Mouse (Mus musculus): ENCODE measurements around the gene Zfp691. TPM values are rescaled to one million over a fixed set of nuclear protein-coding genes. Genes with fewer than 3 reads are reported as not detected.

Gene Zfp691
- 1 to 10 TPM; 3.5 to 4.8 TPM for polyA plus RNA-seq (2017; shearing (Covaris generic))

DNA sequence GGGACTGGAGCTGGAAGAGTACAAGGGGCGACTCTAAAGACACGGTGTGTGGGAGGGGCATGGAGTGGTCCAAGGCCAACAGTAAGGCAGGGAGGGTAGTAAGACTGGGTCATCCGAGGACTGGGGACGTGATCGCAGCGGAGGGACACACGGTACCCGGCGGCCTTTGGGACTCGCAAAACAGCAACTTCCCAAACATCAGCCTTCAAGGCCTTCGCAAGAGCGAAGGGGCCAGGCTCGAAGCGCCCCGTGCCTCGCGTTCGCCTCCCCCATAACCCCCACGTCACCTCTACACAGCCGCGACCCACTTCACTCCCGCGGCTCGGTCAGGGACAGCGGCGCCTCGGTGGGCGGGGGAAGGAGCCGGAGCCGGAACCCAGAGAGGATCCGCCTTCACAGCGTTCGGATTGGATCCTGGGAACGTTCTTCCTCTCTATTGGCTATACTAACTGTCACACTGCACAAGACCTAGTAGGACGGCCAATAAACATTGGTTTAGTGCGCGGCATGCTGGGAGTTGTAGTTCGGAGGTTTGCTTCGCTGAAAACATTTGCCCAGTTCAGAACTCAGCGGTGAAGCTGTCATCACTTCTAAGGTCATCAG, at the start of gene Zfp691:
Zfp691 (minus strand) TSS at position 345 of the 603 bp plus-strand sequence.
- ATAC-seq = peak; percentile 100

DNA sequence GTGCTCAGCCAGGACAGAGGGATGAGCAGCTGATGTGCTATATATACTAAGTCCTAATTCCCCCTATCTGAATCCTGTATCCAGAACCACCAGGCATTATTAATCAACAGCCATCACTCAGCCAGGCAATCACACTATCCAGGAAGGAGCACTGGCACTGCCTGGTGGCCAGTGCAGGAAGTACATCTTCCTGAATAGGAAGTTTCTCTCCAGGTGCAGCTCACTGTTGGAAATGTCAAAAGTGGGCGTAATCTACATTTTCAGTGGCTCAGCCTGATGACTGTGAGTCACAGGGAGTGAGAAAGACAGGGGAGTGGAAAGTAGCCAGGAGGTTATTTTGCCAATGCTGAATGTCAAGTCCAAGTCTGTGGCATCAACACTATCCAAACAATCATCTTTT, 49.7 kb upstream of the Zfp691 start:
- ATAC-seq = peak; percentile 80

DNA sequence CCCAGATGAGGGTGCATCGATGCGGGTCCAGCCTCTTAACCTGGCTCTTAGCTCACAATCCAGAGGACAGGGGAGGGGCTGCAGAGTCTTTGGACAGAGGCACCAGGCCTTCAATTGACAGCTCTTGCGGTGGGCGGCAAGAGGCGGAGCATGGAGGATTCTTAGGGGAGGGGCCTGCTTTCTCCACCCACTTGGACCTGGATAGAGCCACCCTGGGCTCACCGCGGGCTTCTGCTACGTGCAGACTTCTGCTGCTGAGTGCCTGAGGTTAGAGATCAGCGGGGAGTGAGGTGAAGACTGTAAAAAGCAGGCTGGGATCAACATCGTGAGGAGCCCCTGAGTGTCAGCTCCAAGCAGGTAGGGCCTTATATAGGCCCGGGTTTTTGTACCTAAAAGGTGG, 44.2 kb upstream of the Zfp691 start, which contains the start of gene Tmem269:
Tmem269 (minus strand) TSS at position 49 of the 400 bp plus-strand sequence.
- no peak for ATAC-seq

DNA sequence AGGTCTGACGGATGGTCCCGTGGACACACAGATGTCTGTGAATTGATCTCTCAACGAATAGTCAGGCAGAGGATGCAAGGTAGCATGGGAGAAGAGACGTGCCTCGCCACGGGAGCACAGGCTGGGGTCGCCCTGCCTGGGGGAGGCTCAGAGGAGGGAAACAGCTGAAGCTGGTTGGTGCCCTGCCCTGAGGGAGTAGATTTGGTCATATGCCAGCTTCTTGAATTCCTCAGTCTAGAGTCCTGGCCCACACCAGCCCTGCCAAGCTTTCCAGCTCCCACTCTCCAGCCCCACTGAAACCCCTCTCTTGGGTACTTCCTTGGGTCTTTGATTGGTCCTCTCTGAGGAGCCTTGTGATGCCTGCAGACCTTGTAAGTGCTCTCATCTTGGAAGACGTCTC, 42.7 kb upstream of the Zfp691 start:
- no peak for ATAC-seq

DNA sequence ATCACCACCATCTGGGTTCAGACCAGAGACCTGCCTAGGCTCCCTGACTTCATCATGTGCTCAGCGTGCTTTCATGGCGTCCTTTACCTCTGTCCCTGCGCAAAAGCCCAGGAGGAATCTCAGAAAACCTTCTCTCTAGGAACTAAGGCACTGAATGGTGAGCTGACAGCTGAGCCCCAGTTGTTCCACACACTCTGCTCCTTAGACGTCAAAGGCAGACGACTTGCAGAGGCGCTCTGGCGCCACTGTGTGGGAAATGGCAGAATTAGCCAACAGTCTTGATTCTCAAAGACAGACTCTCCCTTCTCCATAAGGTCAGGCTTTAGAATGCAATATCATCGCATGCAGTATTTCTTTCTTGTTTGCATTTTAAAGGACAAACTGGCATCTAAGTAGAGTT, 30.7 kb upstream of the Zfp691 start:
- ATAC-seq = peak; percentile 62

DNA sequence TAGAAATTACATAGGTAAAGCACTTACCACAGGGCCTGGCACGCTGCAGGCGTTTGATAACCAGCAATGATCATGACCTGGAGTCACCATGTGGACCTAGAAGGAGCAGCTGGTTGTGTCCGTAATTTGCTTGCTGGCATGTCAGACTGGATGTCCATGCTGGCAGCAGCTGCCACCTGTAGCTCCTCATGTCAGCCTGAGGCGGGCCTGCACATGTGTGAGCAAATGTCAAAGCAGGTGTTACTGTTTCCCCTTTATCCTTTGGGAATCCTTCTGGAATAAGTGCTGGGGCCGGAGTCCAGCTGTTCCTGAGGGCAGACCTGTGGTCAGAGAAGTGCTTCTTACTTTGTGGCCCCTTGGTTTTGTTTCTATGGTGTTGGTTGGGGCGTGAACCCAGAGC, 24.1 kb upstream of the Zfp691 start:
- no peak for ATAC-seq

DNA sequence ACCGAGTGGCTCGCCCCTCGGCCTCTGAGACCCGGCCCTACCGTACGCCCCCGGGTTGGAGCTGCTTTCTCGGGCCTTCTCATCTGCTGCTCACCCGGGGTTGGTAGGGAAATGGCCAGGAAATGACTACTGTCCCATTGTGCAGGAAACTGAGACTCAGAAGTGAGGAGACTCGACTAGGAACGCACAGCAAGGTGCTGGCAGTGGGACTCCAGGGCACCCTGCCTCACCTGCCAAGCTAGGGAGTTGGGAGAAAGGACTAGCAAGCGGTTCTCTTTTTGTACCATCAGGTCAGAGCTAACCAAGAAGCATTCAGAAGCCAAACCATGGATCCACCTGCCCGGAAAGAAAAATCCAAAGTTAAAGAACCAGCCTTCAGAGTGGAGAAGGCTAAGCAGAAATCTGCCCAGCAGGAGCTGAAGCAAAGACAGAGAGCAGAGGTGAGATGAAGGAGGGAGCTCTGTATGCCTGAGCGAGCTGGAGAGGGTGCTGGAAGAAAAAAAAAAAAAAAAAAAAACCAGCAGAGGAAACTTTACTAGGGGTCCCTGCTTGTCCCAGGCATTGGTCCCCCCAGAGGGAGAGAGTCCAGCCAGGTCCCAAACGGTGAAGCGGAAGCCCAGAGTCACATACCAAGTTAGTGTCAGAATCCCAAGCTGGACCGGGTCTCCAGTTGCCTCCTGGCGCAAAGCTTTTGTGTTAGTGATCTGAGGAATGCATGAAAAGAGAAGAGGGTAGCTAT, 21.8 kb upstream of the Zfp691 start:
- peak; percentile 59 for ATAC-seq

DNA sequence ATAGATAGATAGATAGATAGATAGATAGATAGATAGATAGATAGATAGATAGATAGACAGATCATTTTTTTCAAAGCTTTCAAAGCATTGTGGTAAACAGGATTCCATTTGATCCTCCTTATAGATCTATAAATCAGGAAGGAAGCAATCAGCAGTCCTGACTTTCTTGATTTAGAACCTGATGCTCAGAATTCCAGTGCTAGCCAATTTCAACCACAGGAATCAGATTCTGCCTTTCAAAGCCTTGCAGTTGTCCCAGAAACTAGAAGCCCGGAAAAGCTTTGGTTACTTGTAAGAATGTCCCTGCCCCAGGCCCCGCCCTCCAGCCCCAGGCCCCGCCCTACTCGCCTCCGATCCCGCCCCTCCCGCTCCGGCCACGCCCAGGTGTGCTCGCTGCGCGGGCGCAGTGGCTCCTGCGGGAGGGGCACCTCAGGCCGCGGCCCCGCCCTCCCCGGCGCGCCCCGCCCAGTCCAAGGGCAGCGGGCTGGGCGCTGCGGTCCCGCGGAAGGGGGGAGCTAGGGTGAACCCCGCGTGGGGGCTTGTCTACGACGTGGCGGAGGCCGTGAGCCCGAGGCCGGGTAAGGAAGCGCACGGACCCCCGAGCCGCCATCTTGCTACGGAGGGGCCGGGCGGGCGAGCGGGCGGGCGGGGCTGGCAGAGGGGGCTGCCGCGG, 21.1 kb upstream of the Zfp691 start, which contains the start of gene Svbp:
Svbp (plus strand) TSS at position 398 of the 673 bp plus-strand sequence.
- peak; percentile 90 for ATAC-seq

DNA sequence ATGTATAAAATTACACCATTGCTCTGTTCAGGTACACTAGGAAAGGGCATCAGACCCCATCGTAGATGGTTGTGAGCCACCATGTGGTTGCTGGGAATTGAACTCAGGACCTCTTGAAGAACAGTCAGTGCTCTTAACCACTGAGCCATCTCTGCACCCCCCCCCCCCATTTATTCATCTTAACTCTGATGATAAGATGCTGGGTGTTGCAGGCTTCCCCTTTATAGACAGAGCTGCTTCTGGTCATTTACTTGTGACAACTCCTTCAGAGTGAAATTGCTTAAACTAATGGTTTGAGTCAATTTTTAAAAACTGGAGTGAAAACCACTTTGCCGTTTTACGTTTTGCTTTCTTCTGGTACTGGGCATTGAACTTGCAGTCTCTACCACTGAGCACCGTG, 18.8 kb upstream of the Zfp691 start:
- ATAC-seq = no peak

DNA sequence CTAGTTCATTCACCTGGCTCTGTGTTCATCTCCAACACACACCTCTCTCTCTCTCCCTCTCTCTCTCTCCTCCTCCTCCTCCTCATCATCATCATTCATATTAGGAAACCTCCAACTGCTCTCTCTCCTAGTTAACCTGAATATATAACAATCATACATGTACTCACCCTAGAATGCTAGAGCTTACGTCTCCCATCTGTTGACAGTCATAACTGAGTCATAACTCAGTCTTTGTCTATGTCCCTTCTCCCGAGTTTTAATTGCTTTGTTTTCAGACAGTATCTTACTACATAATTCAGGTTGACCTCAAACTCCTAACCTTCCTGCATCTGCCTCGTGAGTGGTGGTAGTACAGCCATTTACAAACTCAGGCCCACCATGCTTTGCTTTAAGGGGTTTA, 17.3 kb upstream of the Zfp691 start:
- ATAC-seq = no peak

DNA sequence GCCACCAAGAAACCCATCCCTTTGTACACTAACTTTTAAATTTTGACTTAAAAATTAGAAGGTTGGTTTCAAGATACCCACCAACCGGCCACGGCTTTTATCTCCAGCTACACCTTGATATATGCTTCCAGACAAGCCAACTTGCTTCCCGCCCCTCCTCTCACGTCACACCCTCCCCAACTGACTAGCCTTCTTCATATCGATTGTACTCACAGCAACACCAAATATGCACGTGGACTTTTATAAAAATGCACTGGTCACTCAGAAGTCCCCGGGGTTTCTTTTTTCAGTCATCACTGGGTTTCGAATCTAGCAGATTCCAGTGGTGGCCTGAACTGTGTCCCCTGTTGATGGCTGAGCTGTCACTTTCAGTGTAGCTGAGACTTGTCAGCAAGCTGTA, 16.6 kb upstream of the Zfp691 start:
- ATAC-seq = no peak

DNA sequence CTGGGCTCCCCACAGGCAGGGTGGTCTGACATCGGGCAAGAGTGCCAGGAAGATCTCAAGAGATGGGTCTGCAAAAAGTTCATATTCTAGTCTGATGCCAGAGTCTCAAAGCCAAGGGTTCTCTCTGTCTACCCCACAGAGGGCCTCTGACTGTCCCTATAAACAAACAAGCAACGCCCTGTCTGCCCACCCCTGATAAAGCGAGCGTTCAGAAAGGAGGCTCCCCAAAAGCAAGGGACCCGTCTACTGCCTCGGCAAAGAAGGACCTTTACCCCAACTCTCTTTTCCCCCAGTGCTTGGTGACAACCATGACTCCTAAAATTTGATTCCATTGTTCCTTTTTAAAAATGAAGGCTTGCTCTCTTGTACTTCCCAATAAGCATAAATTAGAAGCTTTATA, 15.9 kb upstream of the Zfp691 start, which contains the start of gene Ermap:
Ermap (minus strand) TSS at position 148 of the 400 bp plus-strand sequence.
- no peak for ATAC-seq

DNA sequence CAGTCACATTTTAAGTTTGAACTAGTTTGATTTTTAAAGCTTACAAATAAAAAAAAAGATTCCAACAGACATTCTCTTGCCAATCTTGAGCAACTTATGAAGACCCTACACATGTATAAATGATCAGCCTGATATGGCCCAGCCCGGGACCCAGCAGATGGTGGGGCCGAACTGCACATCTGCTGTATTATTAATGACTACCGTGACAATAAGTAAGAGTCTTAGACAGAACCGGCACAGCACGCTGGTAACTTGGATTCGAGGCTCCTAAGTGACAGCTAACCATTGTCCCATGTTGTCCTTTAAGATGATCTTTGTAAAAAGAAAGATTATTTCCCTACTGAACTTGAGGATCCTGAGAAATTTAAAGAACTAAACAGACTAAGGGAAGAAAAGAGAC, 15.4 kb upstream of the Zfp691 start:
- ATAC-seq = no peak

DNA sequence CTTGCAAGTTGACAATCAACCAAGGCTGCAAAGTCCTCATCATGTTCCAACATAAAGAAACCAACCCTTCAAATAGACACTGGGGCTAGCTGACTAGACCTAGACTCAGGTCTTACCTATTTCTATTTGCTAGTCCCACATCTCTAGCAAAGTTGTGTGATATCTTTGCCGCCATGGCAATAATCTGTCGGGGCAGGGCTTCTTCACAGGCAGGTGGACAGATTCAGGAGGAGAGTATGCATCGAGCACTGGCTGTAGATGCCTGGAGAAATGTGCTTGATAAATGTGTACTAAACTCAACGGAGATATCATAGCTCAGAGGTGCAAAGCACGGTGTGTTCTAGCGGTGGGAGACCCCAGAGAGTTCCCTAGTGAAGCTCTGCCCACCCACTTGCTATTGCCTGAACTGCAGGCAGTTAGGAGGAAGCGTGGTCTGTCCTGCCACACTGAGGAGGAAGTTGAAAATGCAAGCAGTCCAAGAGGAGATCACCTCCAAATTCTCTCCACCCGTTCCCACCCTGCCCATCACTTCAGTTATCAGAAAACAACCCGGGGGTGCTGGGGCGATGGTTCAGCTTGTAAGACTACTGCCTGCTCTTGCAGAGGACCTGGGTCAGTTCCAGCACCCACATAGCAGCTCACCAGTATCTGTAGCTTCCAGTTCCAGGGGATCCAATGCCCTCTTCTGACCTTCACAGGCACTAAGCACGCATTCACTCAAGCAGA, 14.2 kb upstream of the Zfp691 start:
- no peak for ATAC-seq

DNA sequence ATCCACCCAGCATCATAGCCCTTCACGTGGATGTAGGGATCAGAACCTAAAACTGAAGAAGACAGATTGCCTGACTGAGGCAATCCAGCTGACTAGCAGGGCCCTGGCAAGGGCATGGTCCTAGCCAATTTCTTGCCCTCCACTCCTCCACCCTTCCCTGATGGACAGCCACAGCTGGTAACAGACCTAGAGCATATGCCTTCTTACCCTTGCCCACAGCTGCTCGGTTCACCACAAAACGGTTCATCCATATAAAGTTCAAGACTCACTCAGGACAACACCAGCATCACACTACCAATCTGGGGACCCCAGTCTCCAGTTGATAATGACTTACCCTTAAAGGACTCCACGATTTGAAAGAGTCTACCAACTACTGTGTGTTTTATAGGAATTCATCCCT, 11.8 kb upstream of the Zfp691 start:
- ATAC-seq = no peak

DNA sequence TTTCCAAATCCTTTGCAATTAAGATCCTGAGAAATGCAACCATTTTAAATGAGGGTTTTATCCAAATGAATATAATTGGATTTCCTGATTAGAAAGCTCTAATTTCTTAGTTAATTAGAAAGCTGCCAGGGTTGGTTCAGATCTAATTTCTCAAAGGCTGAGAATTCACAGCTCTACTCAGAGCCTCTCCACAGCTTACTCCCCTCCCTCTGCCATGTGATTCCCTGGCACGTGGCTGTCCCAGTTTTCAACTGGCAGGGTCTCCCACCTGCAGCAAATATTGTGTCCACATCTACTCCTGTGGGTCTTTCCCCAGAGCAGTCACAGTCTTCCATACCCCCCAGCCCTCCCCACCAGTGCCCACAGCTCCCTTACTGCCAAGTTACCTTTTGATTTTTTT, 9.5 kb upstream of the Zfp691 start:
- no peak for ATAC-seq

DNA sequence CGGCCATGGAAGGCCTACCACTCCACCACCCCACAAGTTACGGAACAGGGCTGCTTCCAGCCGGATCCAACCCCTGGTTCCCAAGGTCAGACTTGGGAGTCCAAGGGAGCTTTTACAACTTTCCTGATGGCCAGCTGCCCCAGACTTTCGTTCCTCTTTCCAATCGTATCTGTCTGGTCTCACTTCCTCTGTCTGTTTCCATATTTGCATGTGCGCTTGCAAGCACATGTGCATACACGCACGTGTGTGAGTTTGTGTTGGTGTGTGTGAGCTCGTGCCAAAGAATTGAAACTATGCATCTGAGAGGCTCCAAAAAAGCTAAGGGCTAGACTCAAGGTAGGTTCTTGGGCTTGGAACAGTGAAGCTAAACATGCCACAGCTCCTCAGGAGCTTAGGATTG, 7.5 kb upstream of the Zfp691 start:
- ATAC-seq = no peak

DNA sequence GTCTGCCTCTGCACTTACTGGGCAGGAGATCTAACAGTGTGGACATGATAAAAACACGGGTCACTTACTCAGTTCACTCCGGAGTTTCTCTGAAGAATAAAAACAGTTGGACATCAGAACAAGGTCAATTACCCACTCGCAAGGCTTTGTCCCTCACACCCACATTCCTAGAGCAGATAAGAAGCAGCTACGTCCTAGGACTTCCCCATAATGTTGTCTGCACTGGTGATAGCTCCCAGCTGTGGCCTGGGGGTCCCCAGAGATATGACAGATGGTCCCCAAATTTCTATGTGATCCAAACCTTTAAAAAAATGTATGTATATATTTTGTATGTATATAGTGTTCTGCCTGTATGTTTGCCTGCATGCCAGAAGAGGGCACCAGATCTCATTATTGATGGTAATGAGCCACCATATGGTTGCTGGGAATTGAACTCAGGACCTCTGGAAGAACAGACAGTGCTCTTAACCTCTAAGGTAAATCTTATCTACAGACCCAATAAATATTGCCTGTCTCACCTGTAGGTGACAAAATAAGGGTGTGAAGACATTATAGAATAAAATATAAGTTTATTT, 6.2 kb upstream of the Zfp691 start:
- ATAC-seq = no peak

DNA sequence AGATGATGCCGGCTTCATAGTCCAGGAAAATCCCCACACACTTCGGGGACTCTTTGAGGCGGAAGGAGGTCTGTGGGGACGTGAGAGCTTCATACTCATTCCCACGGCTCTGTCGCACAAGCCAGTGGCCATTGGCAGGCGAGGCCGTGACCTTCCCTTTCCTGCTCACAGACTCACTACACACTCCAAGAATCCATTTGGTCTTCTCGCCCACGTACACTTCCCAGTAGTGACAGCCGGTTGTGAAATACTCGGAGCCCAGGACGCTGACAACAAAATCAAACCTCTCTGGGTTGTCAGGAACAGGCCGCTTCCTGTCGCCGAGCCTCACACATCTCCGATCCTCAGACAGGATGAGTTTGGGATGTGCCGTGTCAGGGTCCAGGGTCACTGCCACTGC, 4.3 kb upstream of the Zfp691 start:
- no peak for ATAC-seq

DNA sequence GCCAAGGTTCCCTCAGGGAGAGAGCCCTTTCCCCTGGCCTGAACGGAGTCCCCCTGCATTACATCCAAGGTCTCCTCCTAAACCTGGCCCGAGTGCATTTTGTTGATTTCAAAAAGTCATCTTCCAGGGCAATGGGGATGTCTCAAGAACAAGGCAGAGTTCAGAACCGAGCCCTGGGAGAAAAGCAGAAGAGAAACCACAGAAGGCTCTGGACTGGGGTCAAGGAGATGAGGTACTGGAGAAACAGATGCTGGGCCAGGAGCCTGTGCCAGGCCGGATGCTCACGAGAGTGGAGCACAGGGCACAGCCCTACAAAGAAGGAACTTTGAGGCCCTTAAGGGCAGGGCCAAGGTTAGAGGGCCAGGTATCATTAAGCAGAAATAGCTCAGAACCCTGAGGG, 3.7 kb upstream of the Zfp691 start:
- no peak for ATAC-seq

DNA sequence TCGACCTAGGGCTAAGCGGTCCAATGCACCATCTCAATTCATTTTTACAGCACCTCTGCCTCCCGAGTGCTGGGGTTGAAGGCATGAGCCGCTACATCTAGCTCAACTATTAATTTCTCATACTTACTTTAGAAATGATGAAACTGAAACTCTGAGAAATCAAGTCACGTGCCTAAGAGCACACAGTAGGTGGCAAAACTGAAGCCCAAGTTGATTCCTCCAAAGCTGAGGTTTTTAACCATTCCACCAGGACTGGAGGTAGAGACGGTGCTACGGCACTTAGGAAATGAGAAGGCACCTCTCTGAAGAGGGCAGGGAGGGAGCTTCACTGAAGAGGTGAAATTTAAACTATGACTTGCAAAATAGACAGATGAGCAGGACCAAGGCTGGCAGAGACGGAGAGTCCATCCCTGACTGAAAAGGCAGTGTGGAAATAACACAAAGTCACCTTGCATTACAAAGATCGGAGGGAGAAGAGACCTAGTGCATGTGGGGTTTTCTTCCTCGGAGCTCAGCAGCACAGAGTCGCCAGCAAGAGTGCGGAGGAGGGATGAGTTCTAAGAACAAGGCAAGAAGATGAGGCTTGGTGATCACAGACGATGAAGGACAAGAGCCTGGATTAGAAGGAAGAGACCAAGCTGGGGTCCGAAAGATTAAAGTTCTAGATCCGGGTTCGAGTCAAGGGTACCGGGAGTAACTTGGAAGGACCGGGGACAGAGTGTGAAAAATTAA, 910 bp downstream of the Zfp691 start:
- no peak for ATAC-seq

DNA sequence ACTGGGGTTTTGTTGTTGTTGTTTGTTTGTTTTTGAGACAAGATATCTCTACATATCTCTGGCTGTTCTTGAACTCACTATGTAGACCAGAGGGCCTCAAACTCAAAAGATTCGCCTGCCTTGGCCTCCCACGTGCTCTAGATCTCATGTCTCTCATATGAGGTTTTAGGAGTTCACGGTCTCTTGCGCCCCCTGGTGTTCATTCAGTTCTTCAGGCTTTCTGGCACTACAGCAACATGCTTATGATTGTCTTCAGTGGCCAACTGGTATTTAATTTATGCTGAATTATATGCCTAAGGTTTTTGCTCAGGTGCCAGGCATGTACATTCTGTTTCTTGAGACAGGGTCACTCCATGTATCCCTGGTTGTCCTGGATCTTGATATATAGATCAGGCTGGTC, 6.3 kb downstream of the Zfp691 start:
- ATAC-seq = peak; percentile 91
